Mouse (Mus musculus): ENCODE data around the gene Hoxb2.

DNA sequence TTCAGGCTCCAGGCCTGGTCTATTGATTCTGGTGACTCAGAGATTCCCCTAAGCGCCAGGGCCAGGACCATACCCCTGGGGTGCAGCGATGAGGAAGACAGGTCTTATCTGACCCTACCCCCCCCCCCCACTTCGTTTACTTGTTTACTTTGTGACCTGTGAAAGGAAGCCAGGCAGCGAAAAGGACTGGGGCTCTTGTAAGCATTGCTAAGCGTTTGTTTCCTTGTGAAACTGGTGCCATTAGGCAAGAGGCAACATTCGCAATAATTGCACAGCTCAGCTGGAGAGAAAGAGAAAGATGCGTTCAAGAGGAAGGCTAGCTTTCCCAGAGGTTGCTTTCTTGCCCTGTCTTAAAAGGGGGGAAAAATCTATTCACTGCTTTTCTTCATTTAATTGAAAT is 18.8 kb downstream of the Hoxb2 start:
- TF ChIP-seq CTCF (IDR thresholded peaks at IDR 0.05; ENCODE audit: low read depth) (no peak), EP300 (optimal IDR thresholded peaks at IDR 0.05) (no peak)

Data from stomach, postnatal 0 days (tissue).